ENCODE assay signal across 10 mouse cellular contexts in genomic region chr5:150597088-150597487, GRCm38 (mm10). TPM values are rescaled to one million over a fixed set of nuclear protein-coding genes. Genes with fewer than 3 reads are reported as not detected.
DNase-seq lines count a peak whose midpoint lies in the region; ATAC-seq and TF ChIP-seq lines count a peak whose summit lies in the region.
"Had no signal": no experiment of that assay in that cellular context is flagged by ENCODE, and none has a peak within 500 bp of the region (broad histone marks: within the 10 kb centered on the region; RNA-seq: fewer than 3 reads in every experiment).

Gene N4bp2l1, minus strand, starts transcription at chr5:150597188.

- H3K27ac ChIP-seq in hindbrain, embryonic 14.5 days: no peak within 1 kb of the TSS
- no peak within 1 kb of the TSS for H3K27ac ChIP-seq in hindbrain, embryonic 11.5 days (ENCODE audit: low read depth, low read length)
- no peak within 1 kb of the TSS for H3K27ac ChIP-seq in stomach, postnatal 0 days (replicated peaks)
- H3K27ac ChIP-seq: limb, embryonic 13.5 days; neural tube, embryonic 13.5 days had no signal

- TF ChIP-seq EP300 in stomach, postnatal 0 days (optimal IDR thresholded peaks at IDR 0.05): no peak

- no peaks in the 10 kb centered on the region for H3K9me3 ChIP-seq in hindbrain, embryonic 14.5 days (ENCODE audit: control insufficient read depth, low read length)
- no peaks in the 10 kb centered on the region for H3K9me3 ChIP-seq in hindbrain, embryonic 11.5 days (ENCODE audit: control insufficient read depth, low read length)
- H3K9me3 ChIP-seq in stomach, postnatal 0 days (ENCODE audit: control insufficient read depth, low read length): no peaks in the 10 kb centered on the region
- H3K9me3 ChIP-seq: limb, embryonic 13.5 days; neural tube, embryonic 13.5 days had no signal

- H3K4me1 ChIP-seq in hindbrain, embryonic 14.5 days (replicated peaks; ENCODE audit: control insufficient read depth, insufficient read depth, low read length): peaks cover 12% of the 10 kb centered on the region
- H3K4me1 ChIP-seq in hindbrain, embryonic 11.5 days (replicated peaks; ENCODE audit: control insufficient read depth, insufficient read depth, low read length): peaks cover 7% of the 10 kb centered on the region; the same call in 1 of the 2 replicates
- no peaks in the 10 kb centered on the region for H3K4me1 ChIP-seq in stomach, postnatal 0 days (replicated peaks; ENCODE audit: control insufficient read depth, insufficient read depth)

- H3K9ac ChIP-seq in hindbrain, embryonic 14.5 days: no peak within 1 kb of the TSS
- H3K9ac ChIP-seq in hindbrain, embryonic 11.5 days (ENCODE audit: low read depth, low read length): no peak within 1 kb of the TSS
- no peak within 1 kb of the TSS for H3K9ac ChIP-seq in stomach, postnatal 0 days (ENCODE audit: low read length)
- H3K9ac ChIP-seq: limb, embryonic 13.5 days; neural tube, embryonic 13.5 days had no signal

- intact Hi-C loops in left cerebral cortex, postnatal 25 days (cut with DNase I): no loop called here

- DNase-seq in hindbrain, embryonic 14.5 days (ENCODE audit: low spot score): no peak
- no peak for DNase-seq in hindbrain, embryonic 11.5 days (ENCODE audit: low spot score)
- DNase-seq in thymus, postnatal 0 days (ENCODE audit: low spot score): no peak
- no peak for DNase-seq in thymus, postnatal 36 days
- DNase-seq in left cerebral cortex, postnatal 25 days (ENCODE audit: low spot score in 2 of 2): no peak
- no peak for DNase-seq in stomach, postnatal 0 days (ENCODE audit: low spot score)
- DNase-seq in kidney, postnatal 14 days: no peak
- no peak for DNase-seq in cerebellum, adult 9-11 months

- H3K4me3 ChIP-seq in hindbrain, embryonic 14.5 days (replicated peaks; ENCODE audit: low read length): no peak within 1 kb of the TSS
- H3K4me3 ChIP-seq in hindbrain, embryonic 11.5 days (ENCODE audit: low read depth, low read length): no peak within 1 kb of the TSS
- no peak within 1 kb of the TSS for H3K4me3 ChIP-seq in stomach, postnatal 0 days (ENCODE audit: low read depth, low read length)
- H3K4me3 ChIP-seq: limb, embryonic 13.5 days; neural tube, embryonic 13.5 days had no signal

- ATAC-seq in hindbrain, embryonic 14.5 days (ENCODE audit: low FRiP score): no peak
- ATAC-seq in hindbrain, embryonic 11.5 days (ENCODE audit: low FRiP score): no peak
- no peak for ATAC-seq in stomach, postnatal 0 days (ENCODE audit: low FRiP score, low TSS enrichment)

- peaks cover 21% of the 10 kb centered on the region for H3K27me3 ChIP-seq in hindbrain, embryonic 14.5 days (ENCODE audit: control insufficient read depth, insufficient read depth, low read length)
- H3K27me3 ChIP-seq in hindbrain, embryonic 11.5 days (ENCODE audit: control insufficient read depth, insufficient read depth, low read length): peaks cover 18% of the 10 kb centered on the region
- H3K27me3 ChIP-seq in stomach, postnatal 0 days (ENCODE audit: control insufficient read depth, insufficient read depth, low read length): no peaks in the 10 kb centered on the region

- no peak within 1 kb of the TSS for H3K4me2 ChIP-seq in hindbrain, embryonic 14.5 days (replicated peaks)
- H3K4me2 ChIP-seq in hindbrain, embryonic 11.5 days (replicated peaks; ENCODE audit: low read depth, low read length): no peak within 1 kb of the TSS
- H3K4me2 ChIP-seq in stomach, postnatal 0 days (replicated peaks; ENCODE audit: low read depth): no peak within 1 kb of the TSS
- H3K4me2 ChIP-seq: limb, embryonic 13.5 days; neural tube, embryonic 13.5 days had no signal

- no peak for TF ChIP-seq CTCF in stomach, postnatal 0 days (IDR thresholded peaks at IDR 0.05; ENCODE audit: low read depth)

- WGBS in hindbrain, embryonic 14.5 days: 93% methylated on average over 7 of the region's 7 CpGs
- WGBS in hindbrain, embryonic 11.5 days: 87% methylated on average over 7 of the region's 7 CpGs
- WGBS in stomach, postnatal 0 days: 84% methylated on average over 7 of the region's 7 CpGs

- H3K36me3 ChIP-seq in hindbrain, embryonic 14.5 days (replicated peaks; ENCODE audit: control insufficient read depth, insufficient read depth): no peaks in the 10 kb centered on the region
- H3K36me3 ChIP-seq in hindbrain, embryonic 11.5 days (ENCODE audit: control insufficient read depth, insufficient read depth, low read length): no peaks in the 10 kb centered on the region
- H3K36me3 ChIP-seq in stomach, postnatal 0 days (ENCODE audit: control insufficient read depth, insufficient read depth, low read length): no peaks in the 10 kb centered on the region
- H3K36me3 ChIP-seq: limb, embryonic 13.5 days had no signal

RNA-seq across cellular contexts. Expression of gene N4bp2l1, which starts in this region (rescaled TPM):
- 16.6 and 17.5 TPM in 2 replicates for polyA plus RNA-seq in hindbrain, embryonic 14.5 days (2014; fragmentation: Nextera tagmentation; extraction: Ambion mirVana)
- 2.8 and 3.9 TPM in 2 replicates for polyA plus RNA-seq in hindbrain, embryonic 11.5 days (2014; fragmentation: Nextera tagmentation; extraction: Ambion mirVana)
- 47.7 and 48.6 TPM in 2 replicates for polyA plus RNA-seq in thymus, postnatal 0 days (2015; fragmentation: Nextera tagmentation; extraction: Ambion mirVana)
- 10 to 100 TPM; 50.4 to 55.4 TPM for total RNA-seq in left cerebral cortex, postnatal 25 days (2021)
- 10.5 and 11.9 TPM in 2 replicates for polyA plus RNA-seq in stomach, postnatal 0 days (2015; fragmentation: Nextera tagmentation; extraction: Ambion mirVana)
